Mouse (Mus musculus): Measurements from ENCODE around the gene Cdca7l.
"Not testable (repeated sequence)": the region's sequence is repeated elsewhere in the genome, so short reads cannot be mapped to it uniquely, and the experiment has no call there.

Cdca7l gene

GRCm38 (mm10) chr12:117857023-117857422, 52.9 kb downstream of the Cdca7l start:
- in situ Hi-C loops (cut with MboI; ENCODE audit: low sequenced_read_pairs): no loop called here

- in situ Hi-C loops (cut with MboI; ENCODE audit: low sequenced_read_pairs): no loop called here
Observed at GRCm38 (mm10) chr12:117857884-117858283, 53.8 kb downstream of the Cdca7l start.

DNA sequence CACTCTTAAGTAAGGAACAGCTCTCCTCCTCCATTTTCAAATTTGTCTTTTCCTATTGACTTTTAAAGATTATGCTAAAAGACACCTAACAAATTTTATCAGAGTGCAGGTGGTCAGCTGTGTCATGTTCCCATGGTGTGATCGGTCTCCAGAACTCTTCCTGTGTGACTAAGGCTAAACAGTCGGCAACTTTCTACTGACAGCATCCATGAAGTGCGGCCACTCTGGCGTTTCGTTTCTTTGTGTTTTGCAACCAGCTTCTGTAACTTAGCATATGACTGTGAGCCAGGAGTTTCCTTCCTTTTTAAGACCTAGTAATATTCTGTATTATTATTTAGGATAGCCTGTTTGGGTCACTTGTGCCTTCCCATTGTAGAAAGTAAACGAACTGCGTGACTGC, 56.8 kb downstream of the Cdca7l start:
- in situ Hi-C loops (cut with MboI; ENCODE audit: low sequenced_read_pairs): no loop called here

- in situ Hi-C loops (cut with MboI; ENCODE audit: low sequenced_read_pairs): no loop called here
Observed at GRCm38 (mm10) chr12:117861249-117861648, 57.2 kb downstream of the Cdca7l start.

DNA sequence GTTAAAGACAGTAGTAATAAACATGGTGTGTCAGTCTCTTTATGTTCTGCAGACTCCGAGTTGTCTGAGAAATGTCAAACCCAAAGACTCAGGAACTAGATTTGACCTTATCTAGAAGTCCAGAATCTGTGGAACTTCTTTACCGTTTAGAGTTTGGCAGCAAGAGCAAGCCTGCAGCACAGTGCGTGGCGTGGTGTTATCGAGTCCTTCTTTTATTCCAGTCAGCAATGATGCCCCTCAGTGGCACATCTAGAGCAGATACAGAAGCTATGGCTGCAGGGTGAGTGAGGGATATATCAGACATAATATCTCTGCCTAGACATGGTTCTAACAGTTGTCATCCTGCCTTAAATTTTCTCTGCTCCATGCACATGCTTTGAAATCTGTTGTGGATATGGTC, 58.6 kb downstream of the Cdca7l start:
- in situ Hi-C loops (cut with MboI; ENCODE audit: low sequenced_read_pairs): no loop called here

DNA sequence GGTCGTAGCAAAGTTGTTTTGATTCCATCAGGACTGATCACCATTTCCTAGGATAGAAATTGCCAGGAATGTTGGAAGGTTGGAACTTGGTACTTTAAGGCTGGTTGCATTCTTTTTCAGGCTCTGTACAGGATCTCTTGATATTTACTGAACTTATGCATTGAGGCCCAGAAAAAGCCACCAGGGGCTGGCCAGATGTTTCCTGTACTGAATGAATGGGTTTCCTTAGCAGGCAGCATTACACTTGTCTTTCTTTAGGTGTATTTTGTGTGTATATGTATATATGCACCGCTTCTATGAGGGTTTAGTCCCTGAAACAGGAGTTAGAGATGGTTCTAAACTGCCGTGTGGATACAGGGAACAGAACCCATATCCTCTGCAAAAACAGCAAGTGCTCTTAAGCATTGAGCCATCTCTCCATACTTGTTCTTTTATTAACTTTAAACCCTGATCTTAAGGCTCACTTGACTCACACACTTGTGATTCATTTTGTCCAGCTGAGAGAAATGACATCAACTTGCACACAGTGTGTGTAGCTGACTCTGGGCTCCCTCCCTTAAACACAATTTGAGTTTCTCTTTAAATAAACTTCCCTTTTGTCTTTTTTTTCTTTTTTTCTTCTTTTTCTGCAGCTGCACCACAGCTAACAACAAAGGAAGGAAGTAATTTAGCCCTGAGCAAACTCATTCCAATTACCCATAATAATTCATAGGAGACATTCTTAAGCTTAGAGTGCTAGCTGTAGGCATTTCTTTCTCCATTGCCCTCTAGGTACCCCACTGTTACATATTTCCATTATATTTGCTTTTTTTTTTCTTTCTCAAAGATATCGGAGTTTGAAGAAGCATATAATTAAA, 63.8 kb downstream of the Cdca7l start:
- in situ Hi-C loops (cut with MboI; ENCODE audit: low sequenced_read_pairs): no loop called here

- in situ Hi-C loops (cut with MboI; ENCODE audit: low sequenced_read_pairs): no loop called here
Observed at GRCm38 (mm10) chr12:117872265-117872664, 68.2 kb downstream of the Cdca7l start.

GRCm38 (mm10) chr12:117878341-117878740, 74.3 kb downstream of the Cdca7l start:
- in situ Hi-C loops (cut with MboI; ENCODE audit: low sequenced_read_pairs): no loop called here

DNA sequence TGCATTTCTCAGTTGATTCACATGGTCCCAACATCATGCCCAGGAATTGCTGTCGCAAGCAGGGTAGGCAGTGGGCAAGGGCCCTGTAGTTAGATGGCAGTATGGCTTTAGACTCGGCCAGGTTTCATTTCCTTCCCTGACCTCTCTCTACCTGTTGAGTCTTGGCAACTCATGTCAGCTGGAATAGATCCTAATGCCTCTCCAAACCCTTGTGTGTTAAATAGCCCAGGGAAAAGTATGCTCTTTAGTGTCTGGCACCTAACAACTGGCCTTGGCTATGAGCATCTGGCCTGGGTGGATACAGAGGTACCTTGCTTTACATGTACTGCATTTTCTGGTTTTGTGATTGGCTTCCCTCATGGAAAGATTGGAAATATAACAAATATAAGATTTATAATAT, 80.5 kb downstream of the Cdca7l start:
- in situ Hi-C loops (cut with MboI; ENCODE audit: low sequenced_read_pairs): no loop called here

DNA sequence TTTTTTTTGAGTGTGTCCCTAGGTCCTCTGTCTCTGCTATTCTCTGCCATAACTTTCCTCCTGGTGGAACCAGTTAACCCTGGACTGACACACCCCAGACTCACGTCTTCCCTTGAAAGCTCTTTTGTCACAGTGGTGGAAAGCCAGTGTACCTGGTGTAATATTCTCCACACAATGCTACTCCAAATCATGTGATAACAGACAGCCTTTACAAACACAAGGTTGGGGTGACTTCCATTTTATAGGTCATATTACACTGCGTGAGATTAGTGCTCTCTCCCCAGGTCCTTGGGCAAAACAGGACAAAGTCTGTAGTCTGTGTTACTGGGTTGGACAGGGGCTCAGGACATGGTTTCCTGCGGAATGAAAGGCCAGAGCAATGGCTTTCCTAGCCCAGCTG, 83.3 kb downstream of the Cdca7l start:
- in situ Hi-C loops (cut with MboI; ENCODE audit: low sequenced_read_pairs): no loop called here

DNA sequence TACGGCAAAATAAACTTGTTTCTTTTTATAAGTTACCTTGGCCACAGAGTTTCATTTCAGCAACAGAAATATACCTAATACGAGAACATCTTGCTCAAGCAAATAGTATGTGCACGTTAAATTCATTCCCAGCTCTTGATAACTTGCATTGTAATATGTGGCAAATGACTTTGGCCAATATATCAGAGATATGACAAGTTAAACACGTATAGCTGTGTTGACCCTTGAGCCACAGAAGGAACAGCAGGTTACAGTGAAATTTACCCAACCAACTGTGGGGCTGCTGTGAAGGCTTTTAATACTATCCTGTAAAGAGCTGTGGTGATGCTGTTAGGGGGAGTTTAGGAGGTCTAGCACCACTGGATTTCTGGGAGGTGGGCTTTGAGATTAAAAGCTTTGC, 96.7 kb downstream of the Cdca7l start:
- in situ Hi-C loops (cut with MboI; ENCODE audit: low sequenced_read_pairs): not testable (repeated sequence)

DNA sequence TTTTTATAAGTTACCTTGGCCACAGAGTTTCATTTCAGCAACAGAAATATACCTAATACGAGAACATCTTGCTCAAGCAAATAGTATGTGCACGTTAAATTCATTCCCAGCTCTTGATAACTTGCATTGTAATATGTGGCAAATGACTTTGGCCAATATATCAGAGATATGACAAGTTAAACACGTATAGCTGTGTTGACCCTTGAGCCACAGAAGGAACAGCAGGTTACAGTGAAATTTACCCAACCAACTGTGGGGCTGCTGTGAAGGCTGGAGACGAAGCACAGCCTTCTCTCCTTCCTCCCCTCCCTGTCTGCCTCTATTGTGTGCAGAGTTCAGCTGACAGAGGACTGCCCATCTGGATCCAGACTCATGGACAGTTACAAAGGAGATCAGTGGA, 97.3 kb downstream of the Cdca7l start:
- in situ Hi-C loops (cut with MboI; ENCODE audit: low sequenced_read_pairs): not testable (repeated sequence)

DNA sequence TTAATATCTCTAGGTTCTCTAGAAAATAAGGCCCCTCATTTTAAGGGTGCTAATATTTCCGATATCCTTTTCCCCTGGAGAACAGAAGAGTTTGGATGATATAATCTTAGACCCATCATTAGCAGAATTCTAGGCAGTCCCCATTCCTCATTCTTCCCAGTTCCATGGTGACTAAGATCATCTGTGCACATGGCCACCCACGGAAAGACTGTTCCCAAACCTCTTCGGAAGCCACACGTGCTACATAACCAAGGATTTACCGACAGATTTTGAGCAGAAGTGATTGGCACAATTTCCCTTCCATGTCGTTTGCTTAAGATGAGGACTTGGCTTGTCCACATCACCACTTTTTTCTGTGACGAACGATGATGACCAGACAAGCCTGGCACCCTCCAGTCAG, 99.6 kb downstream of the Cdca7l start:
- in situ Hi-C loops (cut with MboI; ENCODE audit: low sequenced_read_pairs): no loop called here

- in situ Hi-C loops (cut with MboI; ENCODE audit: low sequenced_read_pairs): not testable (repeated sequence)
Observed at GRCm38 (mm10) chr12:117905232-117905840, 101.2 kb downstream of the Cdca7l start.

DNA sequence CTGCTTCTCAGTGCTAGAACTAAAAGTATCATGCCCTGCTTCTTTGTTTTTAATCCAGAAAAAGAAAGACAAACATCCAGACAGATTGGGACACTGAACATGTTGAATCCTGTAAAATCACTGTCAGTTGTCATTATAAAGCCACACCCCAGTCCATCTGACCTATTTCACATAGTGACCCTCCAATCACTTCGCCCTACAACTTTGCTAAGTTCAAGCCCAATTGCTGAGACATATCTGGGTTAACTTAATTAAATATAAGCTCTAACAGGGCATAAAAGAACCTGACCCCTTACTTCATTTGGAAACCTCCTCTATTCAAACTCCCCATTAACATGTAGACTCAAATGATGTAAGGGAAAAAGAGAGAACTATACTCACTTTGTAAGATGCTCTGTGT, 107.3 kb downstream of the Cdca7l start:
- in situ Hi-C loops (cut with MboI; ENCODE audit: low sequenced_read_pairs): no loop called here

DNA sequence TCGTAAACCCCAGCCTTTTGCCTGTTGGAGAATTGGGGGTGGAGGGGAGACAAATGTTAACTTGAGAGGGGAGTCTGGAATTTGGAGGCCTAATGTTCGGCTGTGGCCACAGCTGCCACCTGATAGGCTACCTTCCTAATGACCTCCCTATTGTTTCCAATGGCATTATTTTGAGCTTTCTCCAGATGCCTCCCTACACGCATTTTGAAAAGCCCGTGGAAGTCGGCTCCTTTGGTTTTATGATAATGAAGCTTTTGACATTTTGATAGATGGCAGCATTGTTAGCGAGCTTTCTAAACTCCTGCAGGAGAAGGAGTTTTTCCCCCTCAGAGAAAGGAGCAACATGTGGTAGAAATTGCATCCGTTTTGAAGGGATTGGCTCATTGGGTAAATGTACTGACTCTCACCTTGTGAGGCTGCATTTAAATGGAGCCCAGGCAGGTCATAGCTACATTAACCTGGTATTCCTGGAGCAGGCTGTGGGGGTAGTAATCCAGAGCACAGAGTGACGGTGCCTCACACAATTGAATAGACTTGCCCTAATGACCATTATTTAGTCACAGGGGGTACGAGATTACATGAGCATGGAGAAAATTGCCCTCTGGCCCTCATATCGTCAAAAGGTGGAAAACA, 110.6 kb downstream of the Cdca7l start:
- in situ Hi-C loops (cut with MboI; ENCODE audit: low sequenced_read_pairs): no loop called here

DNA sequence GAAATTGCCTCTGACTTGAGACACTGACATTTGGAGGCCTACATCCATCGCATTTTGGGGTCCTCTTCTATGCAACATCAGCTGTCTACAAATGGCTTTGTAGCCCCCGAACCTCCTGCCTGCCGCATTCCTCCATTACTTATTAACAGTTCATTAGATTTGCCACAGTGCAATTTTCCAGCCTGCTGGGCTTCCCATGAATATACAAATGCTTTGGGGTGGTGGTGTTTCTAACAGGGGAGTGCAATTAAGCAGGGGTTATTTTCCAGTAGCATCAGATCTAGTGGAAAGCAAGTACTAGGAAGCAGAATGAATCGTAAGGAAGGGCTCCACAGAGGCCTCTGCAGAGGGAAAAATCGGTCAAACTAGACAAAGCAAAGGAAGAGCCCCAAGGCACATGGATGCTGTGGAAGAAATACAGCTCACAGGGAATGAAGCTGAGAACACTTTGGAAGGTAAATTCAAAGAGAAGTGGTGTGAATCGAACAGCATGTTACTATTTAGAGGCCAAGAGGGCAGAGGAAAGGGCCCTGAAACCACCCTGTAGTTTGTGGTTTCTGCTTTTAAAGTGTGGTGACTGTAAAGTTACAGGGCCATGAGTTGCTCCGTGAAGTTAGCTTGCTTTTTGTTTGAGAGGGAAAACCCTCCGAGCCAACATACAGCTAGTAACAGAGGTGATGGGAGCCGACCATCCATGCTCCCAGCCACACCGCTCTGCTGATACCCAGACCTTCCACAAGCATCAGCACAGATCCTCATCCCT, 111.9 kb downstream of the Cdca7l start:
- in situ Hi-C loops (cut with MboI; ENCODE audit: low sequenced_read_pairs): no loop called here
